Mouse (Mus musculus) myocyte (in vitro differentiated cells): ENCODE data around the gene Dbx2. TPM values are rescaled to one million over a fixed set of nuclear protein-coding genes. Genes with fewer than 3 reads are reported as not detected.

ENCODE experiments used
- H3K27me3 ChIP-seq: one replicate; pipeline ENCODE4 v1.6.1; 2011; ENCODE audit not compliant: control insufficient read depth, insufficient read depth, insufficient read length
- H3K36me3 ChIP-seq: one replicate; pipeline ENCODE4 v1.6.1; 2011; ENCODE audit not compliant: control insufficient read depth, insufficient read depth
- H3K4me2 ChIP-seq: one replicate; pipeline ENCODE4 v1.6.1; 2011; ENCODE audit warnings: low read depth, control low read depth
- H3K4me3 ChIP-seq: one replicate; pipeline ENCODE4 v1.5.1; 2011; ENCODE audit warnings: mild to moderate bottlenecking, control low read depth, moderate library complexity
- H3K79me2 ChIP-seq: one replicate; pipeline ENCODE4 v1.6.1; 2011; ENCODE audit not compliant: control insufficient read depth, insufficient read depth
- H3ac ChIP-seq: one replicate; pipeline ENCODE4 v1.6.1; 2011; ENCODE audit not compliant: control insufficient read depth, insufficient read length
- CEBPB ChIP-seq: IDR thresholded peaks from 2 replicates; pipeline ENCODE4 v1.6.1; 2011; ENCODE audit warnings: mild to moderate bottlenecking, moderate library complexity; ENCODE audit not compliant: poor library complexity, insufficient read depth, severe bottlenecking
- E2F4 ChIP-seq: IDR thresholded peaks from one replicate; pipeline ENCODE4 v1.6.1; 2011; ENCODE audit warnings: mild to moderate bottlenecking, control low read depth, moderate library complexity; ENCODE audit not compliant: insufficient read depth
- MAX ChIP-seq: IDR thresholded peaks from one replicate; pipeline ENCODE4 v1.6.1; 2011; ENCODE audit warnings: low read depth, mild to moderate bottlenecking, control low read depth
- MYOD1 ChIP-seq, 3 experiments: IDR thresholded peaks; one replicate each; pipeline ENCODE4 v1.6.1; 2011; ENCODE audit warnings: control low read depth in 2 of 3, low read depth in 2 of 3, mild to moderate bottlenecking in 2 of 3, moderate library complexity in 1 of 3; ENCODE audit not compliant: insufficient read length in 2 of 3, control insufficient read depth in 1 of 3
- MYOG ChIP-seq, 3 experiments: IDR thresholded peaks; one replicate each; pipeline ENCODE4 v1.6.1; 2011; ENCODE audit warnings: control low read depth in 2 of 3, low read depth in 2 of 3, mild to moderate bottlenecking in 2 of 3; ENCODE audit not compliant: insufficient read length in 2 of 3, control insufficient read depth in 1 of 3, insufficient read depth in 1 of 3
- POLR2A ChIP-seq: IDR thresholded peaks from one replicate; pipeline ENCODE4 v1.6.1; 2011; ENCODE audit warnings: low read depth, mild to moderate bottlenecking, control low read depth, moderate library complexity; ENCODE audit not compliant: insufficient read length
- POLR2AphosphoS2 ChIP-seq: IDR thresholded peaks from one replicate; pipeline ENCODE4 v1.6.1; 2011; ENCODE audit warnings: low read depth, control low read depth; ENCODE audit not compliant: insufficient read length
- REST ChIP-seq: IDR thresholded peaks from one replicate; pipeline ENCODE4 v1.6.1; 2011; ENCODE audit warnings: mild to moderate bottlenecking, control low read depth, moderate library complexity; ENCODE audit not compliant: insufficient read depth, insufficient read length
- SRF ChIP-seq: IDR thresholded peaks from one replicate; pipeline ENCODE4 v1.6.1; 2011; ENCODE audit warnings: low read depth; ENCODE audit not compliant: control insufficient read depth, insufficient read length
- TCF12 ChIP-seq: IDR thresholded peaks from one replicate; pipeline ENCODE4 v1.6.1; 2011; ENCODE audit warnings: mild to moderate bottlenecking, control low read depth; ENCODE audit not compliant: poor library complexity, insufficient read depth, severe bottlenecking
- TCF3 ChIP-seq: IDR thresholded peaks from one replicate; pipeline ENCODE4 v1.6.1; 2011; ENCODE audit warnings: low read depth, control low read depth; ENCODE audit not compliant: insufficient read length
- USF1 ChIP-seq: IDR thresholded peaks from one replicate; pipeline ENCODE4 v1.6.1; 2011; ENCODE audit warnings: low read depth, mild to moderate bottlenecking, control low read depth, moderate library complexity
- polyA plus RNA-seq: library from polyadenylated mRNA; unstranded; fragments of >200 nt; fragmentation: generic; extraction: Trizol; gene quantifications from one replicate; pipeline ENCODE4 v1.2.1, GENCODE M21; 2012; ENCODE audit warnings: missing spikeins

The Dbx2 gene
- polyA plus RNA-seq, 1 experiment: not detected

GRCm38 (mm10) chr15:95691594-95691993, 35.8 kb upstream of the Dbx2 start:
- no peaks in the 10 kb centered on the region for H3K36me3 ChIP-seq
- H3K27me3 ChIP-seq: peaks cover 25% of the 10 kb centered on the region
- H3K4me2 ChIP-seq: peak overlapping the region; percentile 42
- no peaks in the 10 kb centered on the region for H3K79me2 ChIP-seq
- no peak overlapping the region for H3ac ChIP-seq
- no peak for TF ChIP-seq TCF12
- no peak for TF ChIP-seq REST
- TF ChIP-seq CEBPB: no peak
- no peak for TF ChIP-seq MYOG (IDR thresholded peaks at IDR 0.05; ENCODE audit: control insufficient read depth in 1 of 3, insufficient read depth in 1 of 3, insufficient read length in 2 of 3, low read depth in 2 of 3)
- no peak for TF ChIP-seq POLR2AphosphoS2
- no peak for TF ChIP-seq TCF3
- no peak for TF ChIP-seq MYOD1 (IDR thresholded peaks at IDR 0.05; ENCODE audit: control insufficient read depth in 1 of 3, insufficient read length in 2 of 3, low read depth in 2 of 3)
- TF ChIP-seq MAX: no peak
- no peak for TF ChIP-seq POLR2A
- no peak for TF ChIP-seq E2F4
- no peak for TF ChIP-seq USF1
- no peak for TF ChIP-seq SRF
- no peak overlapping the region for H3K4me3 ChIP-seq

GRCm38 (mm10) chr15:95691129-95691528, 35.4 kb upstream of the Dbx2 start:
- Histone ChIP-seq H3K79me2 (no peaks in the 10 kb centered on the region), H3K27me3 (peaks cover 22% of the 10 kb centered on the region), H3K4me3 (no peak overlapping the region), H3K4me2 (no peak overlapping the region), H3K36me3 (no peaks in the 10 kb centered on the region), H3ac (no peak overlapping the region)
- no peak for TF ChIP-seq TCF3
- no peak for TF ChIP-seq REST
- no peak for TF ChIP-seq MYOG (IDR thresholded peaks at IDR 0.05; ENCODE audit: control insufficient read depth in 1 of 3, insufficient read depth in 1 of 3, insufficient read length in 2 of 3, low read depth in 2 of 3)
- no peak for TF ChIP-seq USF1
- no peak for TF ChIP-seq POLR2A
- TF ChIP-seq MAX: no peak
- no peak for TF ChIP-seq MYOD1 (IDR thresholded peaks at IDR 0.05; ENCODE audit: control insufficient read depth in 1 of 3, insufficient read length in 2 of 3, low read depth in 2 of 3)
- no peak for TF ChIP-seq CEBPB
- TF ChIP-seq E2F4: no peak
- no peak for TF ChIP-seq SRF

DNA sequence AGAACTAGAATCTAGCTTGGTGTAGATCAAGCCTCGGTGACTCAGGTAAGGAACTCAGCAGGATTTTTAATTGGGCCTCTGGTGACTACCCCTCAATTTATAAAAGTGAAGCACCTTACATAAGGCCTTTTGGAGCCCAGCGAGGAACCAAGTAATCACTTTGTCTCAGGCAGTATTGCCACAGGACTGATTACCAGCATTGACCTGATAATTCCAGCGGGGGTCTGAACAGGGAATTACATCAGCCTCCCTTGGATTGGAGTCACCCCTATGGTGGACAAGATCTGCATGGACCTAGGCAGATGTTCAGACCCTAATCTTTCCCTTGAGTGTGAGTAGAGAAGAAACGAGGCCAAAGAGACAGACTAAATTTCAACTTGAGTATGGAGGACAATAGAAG, 26.9 kb upstream of the Dbx2 start:
- H3K4me2 ChIP-seq: no peak overlapping the region
- H3K36me3 ChIP-seq: no peaks in the 10 kb centered on the region
- H3K4me3 ChIP-seq: no peak overlapping the region
- no peaks in the 10 kb centered on the region for H3K79me2 ChIP-seq
- H3K27me3 ChIP-seq: peaks cover 4% of the 10 kb centered on the region
- TF ChIP-seq E2F4 (no peak), POLR2AphosphoS2 (no peak), MYOG (IDR thresholded peaks at IDR 0.05; ENCODE audit: control insufficient read depth in 1 of 3, insufficient read depth in 1 of 3, insufficient read length in 2 of 3, low read depth in 2 of 3) (no peak), SRF (no peak), USF1 (no peak), CEBPB (no peak), MAX (no peak), TCF12 (no peak), POLR2A (no peak), MYOD1 (IDR thresholded peaks at IDR 0.05; ENCODE audit: control insufficient read depth in 1 of 3, insufficient read length in 2 of 3, low read depth in 2 of 3) (no peak), REST (no peak), TCF3 (no peak)
- H3ac ChIP-seq: no peak overlapping the region

DNA sequence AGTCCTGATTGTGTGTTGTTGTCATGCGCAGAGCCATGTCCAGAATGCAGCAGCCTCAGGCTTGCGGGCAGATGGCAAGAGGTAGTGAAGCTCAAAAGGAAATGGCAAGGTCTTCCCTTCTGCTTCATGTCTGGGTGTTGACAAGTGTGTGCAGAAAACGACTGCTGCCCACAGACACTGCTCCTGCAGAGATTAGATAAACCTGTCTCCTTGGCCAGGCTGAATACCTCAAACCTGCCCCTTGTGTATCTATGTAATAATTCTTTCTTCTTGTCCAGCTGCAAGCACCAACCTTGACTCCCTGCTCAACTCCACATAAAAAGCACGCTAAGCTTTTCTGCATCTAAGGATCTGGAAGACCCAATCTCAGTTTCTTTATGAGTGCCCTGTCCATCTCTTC, 19.9 kb upstream of the Dbx2 start:
- no peaks in the 10 kb centered on the region for H3K36me3 ChIP-seq
- no peaks in the 10 kb centered on the region for H3K79me2 ChIP-seq
- H3K4me2 ChIP-seq: no peak overlapping the region
- TF ChIP-seq TCF3 (no peak), MAX (no peak), SRF (no peak), CEBPB (no peak), E2F4 (no peak), POLR2A (no peak), USF1 (no peak), POLR2AphosphoS2 (no peak), TCF12 (no peak), MYOD1 (IDR thresholded peaks at IDR 0.05; ENCODE audit: control insufficient read depth in 1 of 3, insufficient read length in 2 of 3, low read depth in 2 of 3) (no peak), REST (no peak), MYOG (IDR thresholded peaks at IDR 0.05; ENCODE audit: control insufficient read depth in 1 of 3, insufficient read depth in 1 of 3, insufficient read length in 2 of 3, low read depth in 2 of 3) (no peak)
- H3K27me3 ChIP-seq: no peaks in the 10 kb centered on the region
- H3K4me3 ChIP-seq: no peak overlapping the region
- H3ac ChIP-seq: no peak overlapping the region

DNA sequence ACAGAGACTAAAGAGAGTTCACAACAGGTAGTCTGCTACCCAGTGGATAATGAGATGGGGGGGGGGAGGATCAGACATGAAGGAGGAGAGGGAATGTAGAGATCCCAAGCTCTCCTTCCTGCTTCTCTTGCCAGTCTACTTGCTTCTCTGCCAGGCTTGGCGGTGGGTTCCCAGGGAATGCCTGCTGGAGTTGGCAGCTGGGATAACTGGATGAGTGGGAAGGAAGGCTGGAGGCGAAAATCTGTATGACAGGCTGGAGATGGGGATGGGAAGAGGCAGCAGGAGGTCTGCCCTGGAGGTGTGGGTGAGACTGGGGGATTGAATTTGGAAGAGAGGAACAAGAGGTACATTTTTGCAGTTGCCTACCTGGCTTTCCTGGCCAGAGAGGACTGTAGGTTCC, 19.4 kb upstream of the Dbx2 start:
- TF ChIP-seq TCF12: no peak
- TF ChIP-seq CEBPB: no peak
- TF ChIP-seq USF1: no peak
- TF ChIP-seq MYOD1 (IDR thresholded peaks at IDR 0.05; ENCODE audit: control insufficient read depth in 1 of 3, insufficient read length in 2 of 3, low read depth in 2 of 3): no peak
- no peak for TF ChIP-seq TCF3
- TF ChIP-seq POLR2AphosphoS2: no peak
- no peak for TF ChIP-seq POLR2A
- TF ChIP-seq MAX: no peak
- TF ChIP-seq SRF: no peak
- TF ChIP-seq REST: no peak
- no peak for TF ChIP-seq MYOG (IDR thresholded peaks at IDR 0.05; ENCODE audit: control insufficient read depth in 1 of 3, insufficient read depth in 1 of 3, insufficient read length in 2 of 3, low read depth in 2 of 3)
- no peak for TF ChIP-seq E2F4

More for the DNA sequence above, 19.4 kb upstream of the Dbx2 start:
- no peaks in the 10 kb centered on the region for H3K27me3 ChIP-seq
- no peaks in the 10 kb centered on the region for H3K79me2 ChIP-seq
- H3K36me3 ChIP-seq: no peaks in the 10 kb centered on the region
- H3K4me3 ChIP-seq: no peak overlapping the region
- H3ac ChIP-seq: no peak overlapping the region
- no peak overlapping the region for H3K4me2 ChIP-seq
